Mouse (Mus musculus) forebrain, embryonic 13.5 days (tissue): ENCODE data around the gene Ncapg2. TPM values are rescaled to one million over a fixed set of nuclear protein-coding genes. Genes with fewer than 3 reads are reported as not detected.

Source experiments
- ATAC-seq: fragments of 200-750 bp; cut with Nextera tagmentation; 2 replicates; pipeline ENCODE4 v1.8.0; 2017
- H3K27ac ChIP-seq: fragments of 300-500 bp; sonication (generic); 2 replicates; pipeline ENCODE4 v1.5.1; 2015; ENCODE audit warnings: inconsistent platforms, mild to moderate bottlenecking, moderate library complexity
- H3K27me3 ChIP-seq: fragments of 300-500 bp; sonication (generic); 2 replicates; pipeline ENCODE4 v1.6.1; 2015; ENCODE audit warnings: mild to moderate bottlenecking, inconsistent platforms
- H3K36me3 ChIP-seq: fragments of 300-500 bp; sonication (generic); 2 replicates; pipeline ENCODE4 v1.6.1; 2015; ENCODE audit warnings: mild to moderate bottlenecking, inconsistent platforms; ENCODE audit not compliant: poor library complexity, severe bottlenecking
- H3K4me1 ChIP-seq: fragments of 300-500 bp; sonication (generic); 2 replicates; pipeline ENCODE4 v1.6.1; 2015; ENCODE audit warnings: inconsistent platforms
- H3K4me2 ChIP-seq: fragments of 300-500 bp; sonication (generic); 2 replicates; pipeline ENCODE4 v1.6.1; 2015; ENCODE audit warnings: inconsistent platforms, mild to moderate bottlenecking, moderate library complexity
- H3K4me3 ChIP-seq: fragments of 300-500 bp; sonication (generic); 2 replicates; pipeline ENCODE4 v1.5.1; 2015; ENCODE audit warnings: mild to moderate bottlenecking, inconsistent platforms
- H3K9ac ChIP-seq: fragments of 300-500 bp; sonication (generic); 2 replicates; pipeline ENCODE4 v1.6.1; 2015; ENCODE audit warnings: mild to moderate bottlenecking, inconsistent platforms
- H3K9me3 ChIP-seq: fragments of 300-500 bp; sonication (generic); replicated peaks from 2 replicates; pipeline ENCODE4 v1.6.1; 2016; ENCODE audit warnings: inconsistent platforms
- WGBS: fragments of 180-500 bp; shearing (Covaris S2); methylation state at CpG from one replicate; pipeline ENCODE4 v1.1.7; 2015; 5-methylcytosine and 5-hydroxymethylcytosine counted together
- polyA plus RNA-seq: library from polyadenylated mRNA; unstranded; fragments of >200 nt; fragmentation: Nextera tagmentation; extraction: Ambion mirVana; gene quantifications from 2 replicates; pipeline ENCODE4 v1.2.1, GENCODE M21; 2015

Gene Ncapg2
- polyA plus RNA-seq, 1 experiment from 2014 or later = 30.7 TPM

DNA sequence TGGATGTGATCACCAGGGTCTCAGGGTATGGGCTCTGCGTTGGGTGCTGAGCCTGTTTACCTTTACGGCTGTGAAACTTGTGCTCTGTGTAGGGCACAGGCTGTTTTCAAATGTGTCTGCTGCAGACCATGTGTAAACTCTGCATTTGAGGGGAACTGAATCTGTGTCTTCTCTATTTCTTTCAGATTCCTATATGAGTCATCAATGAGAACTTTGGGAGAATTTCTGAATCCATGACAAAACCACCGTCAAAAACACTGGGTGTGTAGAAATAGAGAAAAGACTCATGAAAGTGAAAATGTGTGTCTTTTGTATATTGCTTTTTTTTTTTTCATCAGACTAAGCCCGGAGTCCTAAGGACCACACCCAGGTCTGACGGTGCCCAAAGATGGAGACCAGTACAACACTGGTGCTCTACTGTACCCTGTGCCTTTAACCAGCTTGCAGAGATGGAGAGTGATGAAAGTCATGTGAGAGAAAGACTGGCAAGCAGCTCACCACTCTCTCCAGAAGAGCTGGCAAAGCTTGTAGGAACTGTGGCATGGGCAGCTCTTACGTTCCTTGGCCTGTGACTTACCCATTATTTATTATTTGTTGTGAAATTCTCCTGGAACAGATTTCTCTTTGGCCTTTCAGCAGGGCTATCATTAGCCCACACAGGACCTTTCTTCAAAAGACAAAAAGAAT lies 55.3 kb downstream of the Ncapg2 start:
- Histone ChIP-seq H3K4me3 (no peak overlapping the region), H3K27ac (no peak overlapping the region), H3K4me2 (no peak overlapping the region), H3K9me3 (no peaks in the 10 kb centered on the region), H3K4me1 (no peaks in the 10 kb centered on the region), H3K36me3 (peaks cover 37% of the 10 kb centered on the region), H3K9ac (no peak overlapping the region), H3K27me3 (no peaks in the 10 kb centered on the region)
- ATAC-seq = no peak
- 97% methylated on average over 6 of the region's 6 CpGs for WGBS

- no peaks in the 10 kb centered on the region for H3K27me3 ChIP-seq
- WGBS = 94% methylated on average over 5 of the region's 5 CpGs
These were observed 61.8 kb downstream of the Ncapg2 start for GRCm38 (mm10) chr12:116467030-116467429.

DNA sequence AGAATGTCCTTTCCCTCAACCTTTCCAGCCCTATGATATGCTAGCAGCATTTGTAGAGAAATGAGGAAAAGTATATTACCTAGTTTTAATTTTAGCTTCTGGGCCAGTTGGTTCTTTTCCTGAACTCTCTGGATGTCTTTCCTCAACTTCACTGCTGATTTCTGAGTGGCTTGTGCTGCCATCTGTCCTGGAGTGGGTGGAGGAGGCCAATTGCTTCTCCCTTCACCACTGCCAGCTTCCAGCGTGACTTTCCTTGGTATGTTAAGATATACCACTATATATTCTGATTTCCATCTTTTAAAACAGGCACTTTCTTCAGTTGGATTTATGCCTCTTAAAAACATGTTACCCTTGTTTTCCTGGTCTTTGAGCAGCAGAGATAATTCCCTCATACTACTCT lies 63.1 kb downstream of the Ncapg2 start:
- 94% methylated on average over 1 of the region's 1 CpGs for WGBS
- Histone ChIP-seq H3K9ac (no peak overlapping the region), H3K27me3 (no peaks in the 10 kb centered on the region), H3K4me1 (no peaks in the 10 kb centered on the region), H3K4me2 (no peak overlapping the region), H3K36me3 (peaks cover 9% of the 10 kb centered on the region; the same call in 1 of the 2 replicates), H3K9me3 (no peaks in the 10 kb centered on the region), H3K4me3 (no peak overlapping the region), H3K27ac (no peak overlapping the region)
- ATAC-seq = no peak

More at GRCm38 (mm10) chr12:116467030-116467429, 61.8 kb downstream of the Ncapg2 start:
- H3K4me3 ChIP-seq = no peak overlapping the region
- H3K4me2 ChIP-seq = no peak overlapping the region
- no peaks in the 10 kb centered on the region for H3K4me1 ChIP-seq
- H3K9me3 ChIP-seq = no peaks in the 10 kb centered on the region
- ATAC-seq = no peak
- H3K36me3 ChIP-seq = peaks cover 9% of the 10 kb centered on the region; the same call in 1 of the 2 replicates
- H3K27ac ChIP-seq = no peak overlapping the region
- H3K9ac ChIP-seq = no peak overlapping the region

- no peaks in the 10 kb centered on the region for H3K27me3 ChIP-seq
- WGBS = 85% methylated on average over 3 of the region's 3 CpGs
- no peak overlapping the region for H3K4me3 ChIP-seq
- no peaks in the 10 kb centered on the region for H3K9me3 ChIP-seq
- H3K36me3 ChIP-seq = peaks cover 5% of the 10 kb centered on the region; the same call in 1 of the 2 replicates
- no peak for ATAC-seq
- no peaks in the 10 kb centered on the region for H3K4me1 ChIP-seq
- no peak overlapping the region for H3K4me2 ChIP-seq
- no peak overlapping the region for H3K9ac ChIP-seq
- no peak overlapping the region for H3K27ac ChIP-seq
These were observed 63.9 kb downstream of the Ncapg2 start for GRCm38 (mm10) chr12:116469096-116469495.

DNA sequence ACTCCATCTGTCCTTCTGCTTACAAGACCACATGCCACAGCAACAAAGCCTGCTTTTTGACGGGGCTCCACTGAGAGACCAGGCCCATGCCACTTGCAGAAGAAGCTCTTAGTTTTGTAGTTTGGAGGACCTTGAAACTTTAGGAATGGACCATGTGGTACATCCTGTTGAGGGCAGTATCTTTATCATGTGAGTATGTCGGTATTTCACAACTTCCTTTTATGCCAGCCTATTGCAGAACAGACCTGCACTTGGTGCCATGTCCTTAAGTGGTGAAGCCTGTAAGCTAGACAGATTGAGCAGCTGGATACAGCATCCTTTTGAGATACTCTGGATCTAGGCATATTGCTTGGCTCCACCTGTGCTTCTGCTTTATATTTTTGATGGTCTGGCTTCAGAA lies 68.1 kb downstream of the Ncapg2 start:
- H3K4me3 ChIP-seq = no peak overlapping the region
- no peaks in the 10 kb centered on the region for H3K36me3 ChIP-seq
- H3K4me1 ChIP-seq = no peaks in the 10 kb centered on the region
- H3K9me3 ChIP-seq = no peaks in the 10 kb centered on the region
- H3K9ac ChIP-seq = no peak overlapping the region
- WGBS = 79% methylated on average over 2 of the region's 2 CpGs
- H3K27ac ChIP-seq = no peak overlapping the region
- H3K4me2 ChIP-seq = no peak overlapping the region
- no peak for ATAC-seq
- no peaks in the 10 kb centered on the region for H3K27me3 ChIP-seq

- H3K4me2 ChIP-seq = no peak overlapping the region
- H3K9ac ChIP-seq = no peak overlapping the region
- no peaks in the 10 kb centered on the region for H3K9me3 ChIP-seq
- H3K27ac ChIP-seq = no peak overlapping the region
- H3K36me3 ChIP-seq = no peaks in the 10 kb centered on the region
- ATAC-seq = no peak
- H3K4me3 ChIP-seq = no peak overlapping the region
- no peaks in the 10 kb centered on the region for H3K27me3 ChIP-seq
- H3K4me1 ChIP-seq = no peaks in the 10 kb centered on the region
These were observed 68.6 kb downstream of the Ncapg2 start for GRCm38 (mm10) chr12:116473761-116474160.

DNA sequence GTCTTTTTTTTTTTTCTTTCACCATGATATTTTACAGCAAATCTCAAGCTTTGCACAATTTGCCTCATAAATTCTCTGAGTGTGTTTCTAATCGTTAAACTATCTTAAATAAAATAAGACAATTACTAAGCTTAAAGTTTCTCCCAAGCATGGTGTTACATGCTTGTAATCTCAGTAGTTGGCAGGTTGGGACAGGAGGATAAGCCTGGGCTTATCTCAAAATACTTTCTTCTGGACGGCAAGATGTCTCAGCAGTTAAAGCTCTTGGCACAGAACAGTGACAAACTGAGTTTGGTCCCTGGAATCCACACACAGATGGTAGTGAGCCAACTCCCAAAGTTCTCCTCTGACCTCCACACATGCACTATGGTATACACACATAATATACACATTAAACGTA lies 69.5 kb downstream of the Ncapg2 start:
- H3K9me3 ChIP-seq = no peaks in the 10 kb centered on the region
- no peak overlapping the region for H3K4me3 ChIP-seq
- H3K4me2 ChIP-seq = no peak overlapping the region
- no peaks in the 10 kb centered on the region for H3K4me1 ChIP-seq
- H3K27ac ChIP-seq = no peak overlapping the region
- H3K9ac ChIP-seq = no peak overlapping the region
- ATAC-seq = no peak
- H3K36me3 ChIP-seq = no peaks in the 10 kb centered on the region
- H3K27me3 ChIP-seq = no peaks in the 10 kb centered on the region
- WGBS = 82% methylated on average over 3 of the region's 3 CpGs

- WGBS = 73% methylated on average over 1 of the region's 1 CpGs
- no peak for ATAC-seq
- no peaks in the 10 kb centered on the region for H3K4me1 ChIP-seq
- H3K36me3 ChIP-seq = no peaks in the 10 kb centered on the region
- H3K4me3 ChIP-seq = no peak overlapping the region
- H3K9ac ChIP-seq = no peak overlapping the region
- no peak overlapping the region for H3K4me2 ChIP-seq
- H3K9me3 ChIP-seq = no peaks in the 10 kb centered on the region
- no peak overlapping the region for H3K27ac ChIP-seq
- peaks cover 7% of the 10 kb centered on the region; the same call in 1 of the 2 replicates for H3K27me3 ChIP-seq
These were observed 73.6 kb downstream of the Ncapg2 start for GRCm38 (mm10) chr12:116478771-116479170.

- ATAC-seq = no peak
- Histone ChIP-seq H3K4me3 (no peak overlapping the region), H3K36me3 (no peaks in the 10 kb centered on the region), H3K9me3 (no peaks in the 10 kb centered on the region), H3K9ac (no peak overlapping the region), H3K27me3 (peaks cover 12% of the 10 kb centered on the region; the same call in 1 of the 2 replicates), H3K4me1 (peaks cover 13% of the 10 kb centered on the region; the same call in 1 of the 2 replicates), H3K27ac (no peak overlapping the region), H3K4me2 (no peak overlapping the region)
- 78% methylated on average over 1 of the region's 1 CpGs for WGBS
These were observed 76.7 kb downstream of the Ncapg2 start for GRCm38 (mm10) chr12:116481921-116482320.

GRCm38 (mm10) chr12:116483581-116483980 lies 78.4 kb downstream of the Ncapg2 start:
- WGBS = 72% methylated on average over 2 of the region's 2 CpGs
- H3K27ac ChIP-seq = no peak overlapping the region
- no peak overlapping the region for H3K9ac ChIP-seq

DNA sequence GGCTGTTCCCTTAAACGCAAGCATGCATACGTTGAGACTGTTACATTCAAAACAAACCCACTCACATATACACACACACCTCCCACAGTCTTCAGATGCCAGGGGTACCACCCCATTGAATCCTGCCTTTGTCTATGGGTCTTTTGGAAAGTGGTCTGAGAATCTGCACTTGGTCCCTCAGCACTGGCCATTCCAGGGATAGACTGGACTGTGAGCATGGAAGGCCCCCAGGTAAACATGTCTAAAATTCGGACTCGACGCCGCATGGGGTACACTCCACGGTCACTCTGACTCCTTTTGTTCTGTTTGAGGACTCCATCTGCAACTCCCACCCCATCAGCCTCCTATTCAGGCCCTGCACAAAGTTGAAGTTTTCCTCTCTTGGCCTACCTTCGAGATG lies 79.8 kb downstream of the Ncapg2 start:
- peak overlapping the region; percentile 71 for H3K4me3 ChIP-seq
- WGBS = 77% methylated on average over 8 of the region's 8 CpGs
- no peaks in the 10 kb centered on the region for H3K36me3 ChIP-seq
- ATAC-seq = no peak
- peaks cover 22% of the 10 kb centered on the region; the same call in 1 of the 2 replicates for H3K27me3 ChIP-seq
- H3K4me1 ChIP-seq = peaks cover 13% of the 10 kb centered on the region; the same call in 1 of the 2 replicates
- H3K9me3 ChIP-seq = no peaks in the 10 kb centered on the region
- peak overlapping the region; percentile 81 for H3K4me2 ChIP-seq
- H3K9ac ChIP-seq = 0 out of 2 replicates have a peak overlapping the region, but pooled peaks have one; percentile 73
- no peak overlapping the region for H3K27ac ChIP-seq

More at GRCm38 (mm10) chr12:116483581-116483980, 78.4 kb downstream of the Ncapg2 start:
- Histone ChIP-seq H3K9me3 (no peaks in the 10 kb centered on the region), H3K27me3 (peaks cover 22% of the 10 kb centered on the region; the same call in 1 of the 2 replicates), H3K4me2 (no peak overlapping the region), H3K4me1 (peaks cover 13% of the 10 kb centered on the region; the same call in 1 of the 2 replicates), H3K36me3 (no peaks in the 10 kb centered on the region), H3K4me3 (no peak overlapping the region)
- no peak for ATAC-seq

GRCm38 (mm10) chr12:116485591-116486403 lies 80.6 kb downstream of the Ncapg2 start, which contains the start of gene Ptprn2:
Gene Ptprn2, plus strand, starts transcription at chr12:116485720.
- peak within 1 kb of the TSS; percentile 71 for H3K4me3 ChIP-seq
- H3K36me3 ChIP-seq = no peaks in the 10 kb centered on the region
- WGBS = under 1% methylated on average over 83 of the region's 86 CpGs
- peak within 1 kb of the TSS; percentile 80 for H3K27ac ChIP-seq
- peaks cover 13% of the 10 kb centered on the region; the same call in 1 of the 2 replicates for H3K4me1 ChIP-seq
- H3K27me3 ChIP-seq = peaks cover 22% of the 10 kb centered on the region; the same call in 1 of the 2 replicates
- H3K9ac ChIP-seq = peak within 1 kb of the TSS; percentile 73
- H3K9me3 ChIP-seq = no peaks in the 10 kb centered on the region
- ATAC-seq = peak; percentile 92
- peak within 1 kb of the TSS; percentile 81 for H3K4me2 ChIP-seq
